Mouse (Mus musculus): ENCODE data around the gene Prrx1. TPM values are rescaled to one million over a fixed set of nuclear protein-coding genes. Genes with fewer than 3 reads are reported as not detected.

Gene Prrx1
- polyA plus RNA-seq, 1 experiment, result not detected

DNA sequence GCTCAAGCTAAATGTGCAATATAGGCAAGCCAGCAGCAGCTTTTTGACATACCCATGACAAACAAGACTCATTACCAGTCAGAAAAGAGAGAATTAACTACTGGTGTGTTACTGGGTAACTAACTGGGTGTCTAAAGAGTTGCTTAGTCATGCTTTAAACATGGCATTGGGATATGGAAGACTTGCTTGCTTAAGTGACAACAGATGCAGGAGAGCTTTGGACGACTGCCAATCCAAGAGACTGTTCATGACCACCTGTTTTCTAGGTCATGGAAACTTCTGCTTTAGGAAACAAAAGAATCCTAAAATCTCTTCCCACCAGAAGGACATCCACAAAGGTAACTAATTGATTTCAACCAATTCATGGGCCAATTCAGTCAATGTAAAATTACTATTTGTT lies 61.7 kb downstream of the Prrx1 start:
- TF ChIP-seq GATA1 (IDR thresholded peaks at IDR 0.05; ENCODE audit: low read length), result no peak

DNA sequence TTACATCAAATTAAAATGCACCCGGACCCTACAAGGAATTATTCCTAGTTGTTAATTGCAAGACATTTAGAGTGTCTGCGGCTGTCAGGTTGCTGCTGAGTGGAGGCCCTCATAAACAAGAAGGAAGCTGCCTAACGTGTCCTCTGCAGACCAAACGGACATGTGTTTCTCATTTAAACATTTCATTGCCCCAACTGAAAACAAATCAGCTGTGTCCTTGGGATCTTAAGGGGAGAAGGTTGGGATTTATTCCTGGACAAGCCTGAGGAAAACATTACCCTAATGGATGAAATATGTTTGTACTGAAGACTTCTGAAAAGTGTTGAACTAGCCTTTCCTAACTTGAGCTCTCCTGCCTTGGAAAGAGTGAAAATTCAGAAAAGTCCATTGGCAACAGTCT lies 74.6 kb downstream of the Prrx1 start:
- TF ChIP-seq GATA1 (IDR thresholded peaks at IDR 0.05; ENCODE audit: low read length), result no peak

GRCm38 (mm10) chr1:163231230-163231629 lies 82.3 kb downstream of the Prrx1 start:
- TF ChIP-seq GATA1 (IDR thresholded peaks at IDR 0.05; ENCODE audit: low read length), result no peak

GRCm38 (mm10) chr1:163226271-163226670 lies 87.2 kb downstream of the Prrx1 start:
- TF ChIP-seq GATA1 (IDR thresholded peaks at IDR 0.05; ENCODE audit: low read length), result no peak

DNA sequence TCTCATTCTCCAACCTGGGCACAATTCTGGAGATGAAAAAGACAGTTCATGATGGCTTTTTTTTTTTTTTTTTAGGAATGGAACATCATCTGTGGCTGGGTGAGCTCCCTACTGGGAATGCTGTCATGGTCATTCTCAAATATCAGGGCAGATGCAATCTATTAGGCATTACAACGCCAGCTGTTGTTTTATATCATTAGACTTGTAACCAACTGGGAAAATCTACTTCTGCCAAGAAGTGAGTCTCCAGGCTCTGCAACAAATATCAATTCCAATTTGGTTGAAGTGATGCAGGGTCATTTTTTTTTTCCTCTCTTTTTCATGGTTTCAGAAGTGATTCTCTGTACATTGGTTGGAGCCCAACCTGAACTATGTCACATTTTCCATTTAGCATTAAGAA lies 91.7 kb downstream of the Prrx1 start:
- TF ChIP-seq GATA1 (IDR thresholded peaks at IDR 0.05; ENCODE audit: low read length), result no peak

- TF ChIP-seq GATA1 (IDR thresholded peaks at IDR 0.05; ENCODE audit: low read length), result no peak
These were observed 104.3 kb downstream of the Prrx1 start for GRCm38 (mm10) chr1:163208919-163209867.

- no peak for TF ChIP-seq GATA1 (IDR thresholded peaks at IDR 0.05; ENCODE audit: low read length)
These were observed 114.7 kb downstream of the Prrx1 start for GRCm38 (mm10) chr1:163198767-163199166.

GRCm38 (mm10) chr1:163198059-163198458 lies 115.5 kb downstream of the Prrx1 start:
- TF ChIP-seq GATA1 (IDR thresholded peaks at IDR 0.05; ENCODE audit: low read length), result no peak

Other genes with a start within 250 kb of the Prrx1 start
- gene Mroh9, start 228.0 kb downstream of the Prrx1 start, polyA plus RNA-seq (2012), result not detected in 2 replicates
- 0.36 and 0.57 TPM in 2 replicates for gene Gorab, start 90.0 kb upstream of the Prrx1 start, polyA plus RNA-seq (2012)